Mouse (Mus musculus) urinary bladder, postnatal 14 days (tissue): ENCODE measurements around the gene Slc6a20a.

Experiments used
- DNase-seq: peaks from one replicate; pipeline ENCODE4 v3.0.0; 2021; ENCODE audit warnings: low spot score

The Slc6a20a gene

DNA sequence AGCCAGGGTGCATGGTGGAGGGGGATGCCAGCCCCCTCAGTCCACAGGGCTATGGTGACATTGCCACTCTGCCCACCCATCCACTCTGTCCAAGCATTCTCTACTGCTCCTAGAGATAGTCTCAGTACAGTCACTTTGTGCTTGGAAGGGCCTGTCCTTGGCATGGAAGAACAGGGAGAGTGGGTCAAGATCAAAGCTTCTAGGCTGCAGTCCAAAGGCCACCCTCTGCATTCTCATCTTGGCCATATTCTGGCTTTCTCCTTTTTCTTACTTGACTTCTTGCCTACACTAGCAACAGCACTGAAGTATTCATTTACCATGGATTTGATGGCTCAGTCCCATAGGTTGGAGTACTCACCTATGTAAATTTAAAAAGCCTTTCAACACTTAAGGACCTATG lies 40.5 kb downstream of the Slc6a20a start:
- no peak for DNase-seq

DNA sequence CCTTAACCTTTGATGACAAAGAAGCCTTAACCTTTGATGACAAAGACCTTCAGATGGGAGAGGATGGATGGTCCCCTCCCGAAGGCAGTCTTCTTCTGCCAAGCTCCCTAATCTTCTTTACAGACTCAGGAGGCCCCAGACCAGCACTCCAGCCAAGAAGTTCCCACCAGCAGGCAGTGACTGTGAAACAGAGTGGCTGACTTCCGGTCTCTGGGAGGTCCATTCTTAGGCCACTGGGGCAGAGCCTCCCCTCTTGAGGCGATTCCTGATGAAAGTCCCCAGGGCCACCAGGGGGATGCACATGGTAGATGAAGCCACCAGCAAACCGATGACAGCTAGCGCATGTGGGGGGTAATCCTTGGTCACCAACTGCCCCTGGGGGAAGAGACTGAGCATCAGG lies 41.9 kb downstream of the Slc6a20a start:
- no peak for DNase-seq

DNA sequence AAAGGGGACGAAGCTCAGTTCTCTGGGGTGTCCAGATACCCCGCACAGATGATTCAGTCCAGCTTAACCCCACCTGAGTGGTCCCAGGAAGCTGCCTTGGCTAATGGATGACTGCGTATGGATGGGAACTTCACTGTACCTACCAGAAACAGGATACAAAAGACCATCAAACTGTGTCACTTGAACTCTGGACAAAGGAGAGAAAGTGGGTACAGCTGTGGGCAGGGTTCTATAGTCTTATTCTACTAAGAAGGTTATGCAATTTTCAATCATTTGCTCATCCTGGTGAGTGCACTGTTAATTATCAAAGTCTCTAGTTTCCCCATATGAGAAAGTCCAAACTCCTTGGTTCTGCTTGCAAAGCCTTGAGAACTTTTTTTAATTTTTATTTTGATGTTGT lies 45.7 kb downstream of the Slc6a20a start:
- DNase-seq: no peak

- DNase-seq: no peak
Observed at GRCm38 (mm10) chr9:123632281-123632680, 46.4 kb downstream of the Slc6a20a start, which contains the start of gene Slc6a20b. Gene Slc6a20b, minus strand, starts transcription at chr9:123632565.

DNA sequence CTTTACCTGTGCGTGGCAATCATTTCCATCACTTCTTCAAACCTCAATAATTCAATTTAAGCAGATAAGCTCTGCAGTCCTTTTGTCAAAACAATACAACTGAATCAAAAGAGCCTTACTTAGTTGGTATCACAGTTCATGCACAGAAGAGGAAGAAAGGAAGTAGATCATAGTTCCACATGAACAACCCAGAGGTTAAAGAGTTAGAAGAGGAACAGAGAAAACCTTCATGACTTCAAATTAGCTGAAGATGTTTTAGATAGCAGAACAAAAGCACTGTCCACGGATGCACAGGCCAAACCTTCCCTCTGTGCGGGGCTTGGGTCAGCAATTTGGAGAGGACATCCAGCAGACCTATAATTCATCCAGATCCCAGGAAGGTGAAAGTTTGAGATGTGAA lies 47.0 kb downstream of the Slc6a20a start:
- DNase-seq: no peak

DNA sequence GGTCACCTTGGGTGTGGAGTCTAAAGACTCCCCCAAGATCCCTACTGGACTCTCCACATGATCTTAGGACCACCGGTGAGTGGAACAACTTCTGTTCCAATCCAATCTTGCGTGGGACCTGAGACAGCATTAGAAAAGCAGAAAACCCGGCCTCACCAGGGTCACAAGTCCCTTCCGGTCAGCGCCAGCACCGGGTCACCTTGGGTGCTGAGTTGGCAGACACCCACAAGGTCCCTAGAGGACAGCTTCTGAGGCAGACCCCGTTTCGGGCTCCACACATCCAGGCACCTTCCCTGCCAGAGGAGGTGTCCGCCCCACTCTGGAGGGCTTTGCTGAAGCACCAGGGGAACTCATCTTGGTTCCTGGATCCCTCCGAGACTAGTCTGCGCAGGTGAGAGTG lies 52.9 kb downstream of the Slc6a20a start:
- DNase-seq: no peak

- no peak for DNase-seq
Observed at GRCm38 (mm10) chr9:123624741-123625140, 53.9 kb downstream of the Slc6a20a start.

DNA sequence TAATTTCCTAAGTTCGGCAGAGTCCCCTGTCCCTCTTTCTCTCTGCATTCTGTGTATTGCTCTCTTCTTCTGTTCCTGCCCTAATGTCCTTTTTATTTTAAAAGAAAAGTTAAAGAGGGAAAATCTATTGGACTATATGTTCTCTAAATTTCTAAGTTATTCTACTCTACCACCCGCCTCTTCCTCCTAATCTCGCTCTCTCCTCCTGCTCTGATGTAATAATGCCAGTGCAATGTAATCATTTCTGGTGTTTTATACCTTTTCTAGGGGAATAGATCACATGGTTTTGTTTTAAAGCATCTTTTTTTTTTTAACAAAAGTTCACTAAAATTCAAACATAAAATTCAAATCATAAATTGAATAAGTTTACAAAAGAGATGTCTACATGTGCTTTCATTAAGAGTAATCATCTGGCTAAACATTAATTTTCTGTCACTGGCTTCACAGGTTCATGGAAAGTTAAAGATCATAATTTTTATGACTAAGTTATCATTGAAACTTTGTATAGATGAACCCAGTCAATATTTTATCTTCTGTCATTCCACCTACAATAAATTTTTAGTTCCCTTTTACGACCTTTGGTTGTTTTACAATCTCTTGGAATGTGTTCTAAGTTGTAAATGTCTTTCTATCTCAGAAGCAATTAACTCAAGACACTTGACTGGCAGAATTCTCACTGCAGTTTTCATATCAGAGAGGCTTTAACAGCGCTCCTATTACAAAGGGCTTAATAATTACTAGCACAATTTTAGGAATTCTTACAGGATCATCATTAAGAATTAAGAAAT lies 58.2 kb downstream of the Slc6a20a start:
- no peak for DNase-seq

DNA sequence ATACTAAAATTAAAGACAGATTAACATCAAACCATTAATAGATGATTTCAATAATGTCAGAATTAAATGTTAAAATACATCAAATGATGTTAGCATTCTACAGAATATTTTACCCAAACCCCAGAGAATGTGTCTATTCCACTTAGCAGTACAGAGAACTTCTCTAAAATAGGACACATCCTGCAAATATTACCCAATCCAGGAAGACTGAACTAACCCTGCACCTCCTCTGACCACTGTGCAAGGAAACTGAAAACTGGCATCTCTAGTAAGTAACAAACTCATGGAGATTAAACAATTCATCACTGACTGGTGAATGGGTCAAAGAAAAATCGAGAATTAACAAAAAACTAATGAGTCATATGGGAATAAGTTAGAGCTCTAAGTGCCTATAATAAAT lies 77.2 kb downstream of the Slc6a20a start:
- DNase-seq: no peak

GRCm38 (mm10) chr9:123597376-123597775 lies 81.3 kb downstream of the Slc6a20a start:
- no peak for DNase-seq

DNA sequence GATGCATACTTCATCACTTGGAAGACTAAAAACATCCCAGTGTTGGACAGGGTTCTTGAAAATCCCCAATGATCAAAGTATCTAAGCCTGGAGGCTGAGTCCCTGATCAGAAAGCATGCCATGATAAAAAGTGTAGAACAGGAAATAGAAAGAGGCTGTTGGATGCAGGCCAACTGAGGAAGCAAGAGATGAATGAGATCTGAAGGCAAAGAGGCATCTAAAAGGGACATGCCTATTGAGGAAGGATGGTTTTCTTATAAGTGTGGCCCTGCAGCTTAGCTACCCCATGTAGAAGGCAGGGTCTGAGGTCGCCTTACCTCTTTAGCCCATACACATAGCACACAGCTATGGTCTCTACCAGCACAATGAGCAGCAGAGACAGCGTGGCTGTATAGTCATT lies 81.8 kb downstream of the Slc6a20a start:
- no peak for DNase-seq

DNA sequence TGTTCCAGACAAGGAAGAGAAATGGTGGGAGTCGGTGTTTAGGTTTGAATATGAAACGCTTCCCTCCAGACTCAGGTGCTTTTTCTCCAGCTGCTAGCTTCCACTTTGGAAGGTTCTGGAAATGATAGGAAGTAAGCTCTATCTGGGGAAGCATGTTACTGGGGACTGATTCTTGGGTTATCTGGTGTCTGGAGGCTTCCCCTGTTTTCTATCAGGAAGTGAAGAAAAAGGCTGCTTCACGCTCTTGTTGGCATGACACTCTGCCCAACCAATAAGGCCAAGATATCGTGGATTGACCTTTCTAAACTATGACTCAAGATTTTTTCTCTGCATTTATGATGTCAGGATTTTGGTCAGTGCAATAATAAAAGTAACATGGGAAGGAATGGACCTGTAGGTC lies 83.5 kb downstream of the Slc6a20a start:
- DNase-seq: no peak

GRCm38 (mm10) chr9:123589240-123589910 lies 89.3 kb downstream of the Slc6a20a start:
- no peak for DNase-seq
